Mouse (Mus musculus): Measurements from ENCODE around the gene Zbtb12. TPM values are rescaled to one million over a fixed set of nuclear protein-coding genes. Genes with fewer than 3 reads are reported as not detected.
A peak's percentile ranks its signal among the peaks of the same experiment; 100 is the strongest.

Gene Zbtb12
- total and polyA plus RNA-seq, 3 experiments, result 2.4 to 9.3 (median 8.5) TPM

DNA sequence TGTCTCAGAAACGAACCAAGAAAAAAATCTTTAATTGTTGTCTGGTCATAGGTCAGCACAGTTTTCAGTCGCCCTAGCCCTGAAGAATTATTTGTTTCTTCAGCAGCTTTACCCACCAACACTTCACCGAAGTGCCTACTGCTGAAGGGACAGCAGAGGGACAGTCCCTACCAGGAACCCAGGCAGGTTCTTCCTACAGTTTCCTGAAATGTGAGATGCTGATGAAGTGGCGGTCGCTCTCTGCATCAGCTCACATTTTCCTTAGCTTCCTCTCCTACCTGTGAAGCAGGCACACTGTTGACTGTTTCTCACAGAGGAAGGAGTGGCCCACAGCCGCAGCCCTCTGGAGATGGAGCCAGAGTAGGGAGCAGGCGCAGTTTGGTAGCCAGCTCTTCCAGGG is 13.3 kb upstream of the Zbtb12 start:
- no peaks in the 10 kb centered on the region for H3K9me3 ChIP-seq (replicated peaks; ENCODE audit: low read length)
- H3K36me3 ChIP-seq (replicated peaks in 1 of 2; ENCODE audit: control insufficient read depth in 1 of 2, insufficient read depth in 1 of 2, low read length in 1 of 2), result no peaks in the 10 kb centered on the region
- no peaks in the 10 kb centered on the region for H3K27me3 ChIP-seq (replicated peaks)
- H3K9ac ChIP-seq (ENCODE audit: insufficient read depth, low read depth), result no peak overlapping the region
- DNase-seq (ENCODE audit: extremely low read depth), result peak; percentile 51
- H3K4me2 ChIP-seq (ENCODE audit: insufficient read depth, low read depth, poor library complexity, severe bottlenecking), result peak overlapping the region; percentile 10; the same call in 1 of the 2 replicates
- in situ Hi-C loops (cut with MboI; ENCODE audit: low pct_ligation_motif_present, low pct_unique_long_range_greater_than_20kb, low sequenced_read_pairs), result no loop called here
- no peak overlapping the region for H3K27ac ChIP-seq (ENCODE audit: insufficient read depth, low read depth)
- dilution Hi-C loops (cut with MboI; ENCODE audit: extremely low pct_ligation_motif_present, extremely low pct_unique_long_range_greater_than_20kb, low sequenced_read_pairs), result no loop called here
- no peak overlapping the region for H3K4me3 ChIP-seq (replicated peaks in 1 of 3; ENCODE audit: low read depth in 2 of 3, low read length in 2 of 3, poor library complexity in 1 of 3)
- peaks cover 5 to 28% of the 10 kb centered on the region in 2 experiments; a peak in 3 of 4 replicates for H3K4me1 ChIP-seq (ENCODE audit: control insufficient read depth in 1 of 2, insufficient read depth in 2 of 2)
- no peak for TF ChIP-seq GABPA (IDR thresholded peaks at IDR 0.05; ENCODE audit: insufficient replicate concordance, low read depth, low read length)
- TF ChIP-seq RCOR1 (conservative IDR thresholded peaks at IDR 0.05; ENCODE audit: low read depth, low read length), result 0 out of 2 replicates have a peak, but pooled peaks have one; percentile 34
- TF ChIP-seq BHLHE40 (IDR thresholded peaks at IDR 0.05; ENCODE audit: low read depth, low read length), result 0 out of 2 replicates have a peak, but pooled peaks have one; percentile 23
- TF ChIP-seq ELF1 (IDR thresholded peaks at IDR 0.05; ENCODE audit: low read depth, low read length), result peak; percentile 53
- TF ChIP-seq EP300 (IDR thresholded peaks at IDR 0.05; ENCODE audit: low read length), result 0 out of 2 replicates have a peak, but pooled peaks have one; percentile 48
- no peaks in the 10 kb centered on the region for H3K79me2 ChIP-seq (replicated peaks; ENCODE audit: control insufficient read depth, extremely low read depth, insufficient read depth, poor library complexity, severe bottlenecking)

DNA sequence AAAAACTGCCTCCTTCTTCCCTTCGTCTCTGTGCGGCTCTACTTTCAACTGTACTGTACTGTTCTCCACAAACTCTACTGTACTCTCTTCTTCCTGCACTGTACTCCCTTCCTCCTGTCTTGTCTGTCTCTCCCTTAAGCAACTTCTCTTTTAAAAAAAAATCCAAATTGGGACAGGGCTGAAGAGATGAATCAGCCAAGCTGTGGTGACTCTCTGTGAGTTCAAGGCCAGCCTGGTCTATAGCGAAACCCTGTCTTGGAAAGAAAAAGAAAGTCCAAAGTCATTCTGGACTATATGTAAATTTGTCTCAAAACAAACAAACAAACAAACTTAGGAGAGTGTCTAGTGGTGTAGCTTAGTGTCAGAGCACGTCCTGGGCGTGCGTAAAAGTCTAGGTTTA is 5.0 kb upstream of the Zbtb12 start:
- dilution Hi-C loops (cut with MboI; ENCODE audit: extremely low pct_ligation_motif_present, extremely low pct_unique_long_range_greater_than_20kb, low sequenced_read_pairs) (no loop called here), in situ Hi-C loops (cut with MboI; ENCODE audit: low pct_ligation_motif_present, low pct_unique_long_range_greater_than_20kb, low sequenced_read_pairs) (no loop called here)
- Histone ChIP-seq H3K9ac (ENCODE audit: insufficient read depth, low read depth) (no peak overlapping the region), H3K27me3 (replicated peaks) (no peaks in the 10 kb centered on the region), H3K4me1 (ENCODE audit: control insufficient read depth in 1 of 2, insufficient read depth in 2 of 2) (peaks cover 0 to 6% of the 10 kb centered on the region in 2 experiments; a peak in 2 of 4 replicates), H3K27ac (ENCODE audit: insufficient read depth, low read depth) (no peak overlapping the region), H3K9me3 (replicated peaks; ENCODE audit: low read length) (no peaks in the 10 kb centered on the region), H3K4me2 (ENCODE audit: insufficient read depth, low read depth, poor library complexity, severe bottlenecking) (no peak overlapping the region), H3K36me3 (replicated peaks in 1 of 2; ENCODE audit: control insufficient read depth in 1 of 2, insufficient read depth in 1 of 2, low read length in 1 of 2) (no peaks in the 10 kb centered on the region), H3K79me2 (replicated peaks; ENCODE audit: control insufficient read depth, extremely low read depth, insufficient read depth, poor library complexity, severe bottlenecking) (no peaks in the 10 kb centered on the region), H3K4me3 (replicated peaks in 1 of 3; ENCODE audit: low read depth in 2 of 3, low read length in 2 of 3, poor library complexity in 1 of 3) (no peak overlapping the region)
- DNase-seq (ENCODE audit: extremely low read depth), result no peak
- TF ChIP-seq TCF12 (IDR thresholded peaks at IDR 0.05; ENCODE audit: low read depth, low read length) (no peak), MAZ (IDR thresholded peaks at IDR 0.05; ENCODE audit: low read depth, low read length) (no peak), USF1 (IDR thresholded peaks at IDR 0.05; ENCODE audit: low read depth, low read length) (no peak), RAD21 (IDR thresholded peaks at IDR 0.05; ENCODE audit: low read depth, low read length) (no peak), JUN (IDR thresholded peaks at IDR 0.05; ENCODE audit: insufficient read depth, low read depth, low read length) (no peak), RCOR1 (conservative IDR thresholded peaks at IDR 0.05; ENCODE audit: low read depth, low read length) (no peak), ZC3H11A (IDR thresholded peaks at IDR 0.05; ENCODE audit: low read depth, low read length) (no peak), MYC (IDR thresholded peaks at IDR 0.05; ENCODE audit: low read depth, low read length) (no peak), HCFC1 (IDR thresholded peaks at IDR 0.05; ENCODE audit: low read depth, low read length) (no peak), CHD1 (IDR thresholded peaks at IDR 0.05; ENCODE audit: low read depth, low read length) (no peak), NRF1 (IDR thresholded peaks at IDR 0.05; ENCODE audit: low read depth, low read length) (no peak)

Data from CH12.LX (cell line).